Mouse (Mus musculus) heart, adult 2 months (tissue): ENCODE measurements around the gene Prss44. TPM values are rescaled to one million over a fixed set of nuclear protein-coding genes. Genes with fewer than 3 reads are reported as not detected.
A peak's percentile ranks its signal among the peaks of the same experiment; 100 is the strongest.

Experiments used
- DNase-seq, 2 experiments: peaks; one replicate each; pipeline ENCODE4 v3.0.0; 2021
- H3K27ac ChIP-seq: fragments of 200-600 bp; 2 replicates; pipeline ENCODE4 v1.8.1; 2022
- H3K27me3 ChIP-seq: fragments of 200-500 bp; 2 replicates; pipeline ENCODE4 v1.6.1; 2012; ENCODE audit warnings: mild to moderate bottlenecking, low read length, inconsistent platforms, mixed read lengths; ENCODE audit not compliant: control insufficient read depth, insufficient read depth
- H3K36me3 ChIP-seq: fragments of 200-500 bp; 2 replicates; pipeline ENCODE4 v1.6.1; 2012; ENCODE audit warnings: low read length, inconsistent platforms; ENCODE audit not compliant: control insufficient read depth, insufficient read depth
- H3K4me1 ChIP-seq: fragments of 200-500 bp; 2 replicates; pipeline ENCODE4 v1.6.1; 2011; ENCODE audit warnings: low read length; ENCODE audit not compliant: control insufficient read depth, insufficient read depth
- H3K4me3 ChIP-seq: fragments of 200-600 bp; 2 replicates; pipeline ENCODE4 v1.8.1; 2022
- H3K79me2 ChIP-seq: fragments of 200-500 bp; replicated peaks from 2 replicates; pipeline ENCODE4 v1.6.1; 2012; ENCODE audit warnings: mild to moderate bottlenecking, inconsistent platforms, low read length, moderate library complexity, mixed read lengths; ENCODE audit not compliant: control insufficient read depth, insufficient read depth
- H3K9ac ChIP-seq: fragments of 200-500 bp; 2 replicates; pipeline ENCODE4 v1.6.1; 2012; ENCODE audit warnings: low read depth, mild to moderate bottlenecking, control low read depth, inconsistent platforms, low read length, mixed read lengths
- CTCF ChIP-seq: fragments of 200-600 bp; IDR thresholded peaks from 2 replicates; pipeline ENCODE4 v1.8.1; 2022; ENCODE audit warnings: antibody characterized with exemption, mild to moderate bottlenecking, moderate library complexity
- EP300 ChIP-seq: fragments of 200-500 bp; IDR thresholded peaks from 2 replicates; pipeline ENCODE4 v1.6.1; 2011; ENCODE audit warnings: low read depth, low read length, control low read depth; ENCODE audit not compliant: insufficient read depth
- POLR2A ChIP-seq: fragments of 200-500 bp; IDR thresholded peaks from 2 replicates; pipeline ENCODE4 v1.6.1; 2011; ENCODE audit warnings: mild to moderate bottlenecking, low read depth, low read length, control low read depth; ENCODE audit not compliant: insufficient read depth
- WGBS: fragments of 180-500 bp; shearing (Covaris S2); methylation state at CpG from one replicate; pipeline ENCODE4 v1.1.7; 2018; 5-methylcytosine and 5-hydroxymethylcytosine counted together
- intact Hi-C: fragments of 180-260 bp; cut with DNase I; formaldehyde crosslinking; loops from one replicate; pipeline ENCODE4 v1.15.1; 2025
- polyA plus RNA-seq: library from polyadenylated mRNA; depleted of rRNA; stranded (reverse); fragments of >200 nt; gene quantifications from 2 replicates; pipeline ENCODE4 v1.2.3, GENCODE M21; 2012; rRNA removed
- total RNA-seq, 2 experiments: library from RNA; stranded (reverse); gene quantifications; 2 replicates each; pipeline ENCODE4 v1.2.3; 2021

The Prss44 gene
- total and polyA plus RNA-seq, 3 experiments: 0.06 TPM; not detected in 2

DNA sequence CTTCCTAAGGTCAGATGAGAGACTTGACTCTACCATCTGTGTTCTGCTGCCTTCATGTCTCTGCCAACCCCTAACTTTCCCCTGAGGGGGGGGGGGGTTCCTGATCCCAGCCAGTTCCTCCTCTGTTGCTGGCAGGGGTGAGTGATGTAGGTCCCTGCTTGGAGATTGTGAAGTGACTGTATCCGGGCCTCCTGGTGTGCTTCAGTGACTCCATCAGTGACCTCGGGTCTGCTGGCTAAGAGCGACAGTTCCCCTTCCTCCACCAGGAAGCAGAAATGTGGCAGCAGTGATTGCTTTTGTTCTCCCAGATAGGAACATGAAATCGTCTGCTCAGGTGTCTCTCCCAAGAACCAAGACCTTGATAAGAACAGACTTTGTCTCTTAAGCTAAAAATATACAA is 43.1 kb downstream of the Prss44 start:
- no peak overlapping the region for H3K9ac ChIP-seq
- intact Hi-C loops: no loop called here
- 26% methylated on average over 4 of the region's 4 CpGs for WGBS
- no peak overlapping the region for H3K4me3 ChIP-seq
- no peaks in the 10 kb centered on the region; the same call in 1 of the 2 replicates for H3K4me1 ChIP-seq
- no peaks in the 10 kb centered on the region for H3K79me2 ChIP-seq
- DNase-seq: no peak
- no peaks in the 10 kb centered on the region for H3K36me3 ChIP-seq
- no peak overlapping the region for H3K27ac ChIP-seq
- H3K27me3 ChIP-seq: peaks cover 3% of the 10 kb centered on the region; the same call in 1 of the 2 replicates
- peak; percentile 58 for TF ChIP-seq CTCF
- TF ChIP-seq POLR2A: no peak

GRCm38 (mm10) chr9:110857781-110858472 is 44.1 kb downstream of the Prss44 start, which contains the start of gene Prss50:
Gene Prss50, plus strand, starts transcription at chr9:110857967.
- no peaks in the 10 kb centered on the region for H3K36me3 ChIP-seq
- 26% methylated on average over 43 of the region's 50 CpGs for WGBS
- H3K27ac ChIP-seq: no peak within 1 kb of the TSS
- H3K9ac ChIP-seq: no peak within 1 kb of the TSS
- no peak for DNase-seq
- TF ChIP-seq CTCF (peak; percentile 52), POLR2A (no peak)
- H3K27me3 ChIP-seq: peaks cover 3% of the 10 kb centered on the region; the same call in 1 of the 2 replicates
- no peak within 1 kb of the TSS for H3K4me3 ChIP-seq
- H3K4me1 ChIP-seq: no peaks in the 10 kb centered on the region; the same call in 1 of the 2 replicates
- H3K79me2 ChIP-seq: no peaks in the 10 kb centered on the region
- intact Hi-C loops: no loop called here

DNA sequence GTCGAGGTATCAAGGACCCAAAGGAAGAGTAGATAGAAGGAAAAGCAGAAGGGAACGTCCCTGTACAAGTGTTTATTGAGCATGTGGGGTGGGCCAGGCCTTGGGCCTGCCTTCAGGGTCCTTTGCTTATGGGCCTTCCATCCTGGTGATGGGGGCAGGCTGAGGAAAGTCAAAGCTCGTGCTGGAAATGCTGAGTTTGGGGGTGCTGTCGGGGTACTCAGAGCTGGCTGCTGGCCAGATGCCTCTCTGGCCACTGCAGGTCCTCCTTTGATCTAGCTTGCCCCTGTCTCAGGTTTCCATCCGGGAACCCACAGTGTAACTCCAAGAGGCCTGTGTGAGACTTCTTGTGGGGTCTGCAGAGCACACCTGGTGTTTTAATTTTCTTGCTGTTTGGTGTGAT is 44.7 kb downstream of the Prss44 start:
- TF ChIP-seq POLR2A: no peak
- no peak for TF ChIP-seq CTCF
- no peak for TF ChIP-seq EP300
- peaks cover 3% of the 10 kb centered on the region; the same call in 1 of the 2 replicates for H3K27me3 ChIP-seq
- H3K4me1 ChIP-seq: no peaks in the 10 kb centered on the region; the same call in 1 of the 2 replicates
- intact Hi-C loops: no loop called here
- no peaks in the 10 kb centered on the region for H3K36me3 ChIP-seq
- H3K27ac ChIP-seq: no peak overlapping the region
- H3K79me2 ChIP-seq: no peaks in the 10 kb centered on the region
- H3K4me3 ChIP-seq: no peak overlapping the region
- no peak overlapping the region for H3K9ac ChIP-seq
- no peak for DNase-seq
- WGBS: 69% methylated on average over 5 of the region's 5 CpGs

DNA sequence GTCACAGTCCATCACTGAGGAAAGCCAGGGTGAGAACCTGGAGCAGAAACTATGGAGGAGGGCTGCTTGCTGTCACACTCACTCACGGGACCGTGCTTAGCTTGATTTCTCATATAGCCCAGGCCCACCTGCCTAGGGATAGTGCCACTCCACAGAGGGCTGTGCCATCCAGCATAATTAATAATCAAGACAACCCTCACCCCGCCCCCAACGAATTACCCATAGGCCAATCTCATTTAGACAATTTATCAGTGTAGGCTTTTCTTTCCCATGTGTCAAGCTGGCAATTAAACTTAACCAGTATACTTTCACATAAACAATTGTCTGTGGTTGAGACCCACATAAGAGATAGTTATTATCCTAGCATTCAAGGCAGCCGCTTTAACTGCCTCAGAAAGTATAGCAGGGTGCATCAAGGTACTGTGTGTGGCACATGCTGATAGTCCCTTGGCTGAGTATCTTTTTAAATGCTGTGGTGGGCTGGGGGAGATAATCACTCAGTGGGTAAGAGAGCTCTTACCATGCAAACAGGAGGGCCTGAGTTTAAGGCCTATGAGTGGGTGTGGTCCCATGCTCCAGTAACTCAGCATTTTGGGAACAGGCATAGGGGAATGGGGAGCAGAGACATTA is 45.3 kb downstream of the Prss44 start:
- no peak for DNase-seq
- Histone ChIP-seq H3K4me1 (no peaks in the 10 kb centered on the region; the same call in 1 of the 2 replicates), H3K9ac (no peak overlapping the region), H3K4me3 (no peak overlapping the region), H3K79me2 (no peaks in the 10 kb centered on the region), H3K36me3 (no peaks in the 10 kb centered on the region), H3K27ac (no peak overlapping the region), H3K27me3 (peaks cover 3% of the 10 kb centered on the region; the same call in 1 of the 2 replicates)
- TF ChIP-seq EP300 (no peak), CTCF (no peak), POLR2A (no peak)
- intact Hi-C loops: no loop called here
- 98% methylated on average over 5 of the region's 5 CpGs for WGBS

DNA sequence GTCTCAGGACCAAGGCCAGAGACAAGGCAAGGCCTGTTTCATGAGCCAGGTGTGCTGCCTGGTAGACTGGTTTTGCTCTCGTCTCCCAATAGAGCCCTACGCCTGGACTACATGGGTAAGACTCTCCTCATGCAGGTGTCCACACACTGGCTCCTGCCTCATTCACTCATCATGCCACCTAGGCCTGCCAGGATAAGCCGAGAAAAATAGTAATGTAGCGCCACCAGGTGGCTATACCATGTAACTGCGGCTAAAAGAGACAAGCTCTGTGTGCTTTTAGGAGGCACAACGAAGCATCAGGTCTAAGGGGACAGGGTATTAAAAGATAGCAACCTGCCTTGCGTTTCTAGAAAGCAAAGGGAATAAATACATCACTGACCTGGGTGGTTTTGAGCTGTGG is 57.2 kb downstream of the Prss44 start:
- Histone ChIP-seq H3K9ac (no peak overlapping the region), H3K4me1 (no peaks in the 10 kb centered on the region), H3K79me2 (no peaks in the 10 kb centered on the region), H3K27ac (no peak overlapping the region), H3K36me3 (no peaks in the 10 kb centered on the region), H3K27me3 (no peaks in the 10 kb centered on the region), H3K4me3 (no peak overlapping the region)
- TF ChIP-seq EP300 (0 out of 2 replicates have a peak, but pooled peaks have one; percentile 31), POLR2A (no peak), CTCF (peak; percentile 95)
- intact Hi-C loops: loop anchor here (1.0 to 2.0 kb wide), 2 partner anchors 88 to 155 kb away; no protein-coding TSS in a partner anchor
- DNase-seq: peak; percentile 53 to 58
- WGBS: 27% methylated on average over 7 of the region's 7 CpGs

Other genes starting within 250 kb of the Prss44 start
- 1 to 10 TPM; 1.3 to 1.4 TPM for gene Nradd, start 189.5 kb upstream of the Prss44 start, total RNA-seq
- gene Nradd, start 189.5 kb upstream of the Prss44 start, polyA plus RNA-seq: 2.7 and 2.9 TPM in 2 replicates
- 1 to 10 TPM; 7.6 to 8.5 TPM for gene Nbeal2, start 159.8 kb upstream of the Prss44 start, total RNA-seq
- gene Nbeal2, start 159.8 kb upstream of the Prss44 start, polyA plus RNA-seq: 18.4 and 18.8 TPM in 2 replicates
- gene Ccdc12, start 157.5 kb upstream of the Prss44 start, total RNA-seq: 10 to 100 TPM; 54.1 to 66.1 TPM
- gene Ccdc12, start 157.5 kb upstream of the Prss44 start, polyA plus RNA-seq: 91.3 and 94.8 TPM in 2 replicates
- gene Myl3, start 72.1 kb upstream of the Prss44 start, total RNA-seq: over 10,000 TPM in 1 of 2 experiments, 1,000 to 10,000 TPM in 1; 9,326 to 11,139 TPM
- gene Myl3, start 72.1 kb upstream of the Prss44 start, polyA plus RNA-seq: 9,227 and 12,279 TPM in 2 replicates
- gene Pth1r, start 66.8 kb upstream of the Prss44 start, total RNA-seq: 1 to 10 TPM; 6.0 to 7.0 TPM
- gene Pth1r, start 66.8 kb upstream of the Prss44 start, polyA plus RNA-seq: 10.3 and 12.6 TPM in 2 replicates
- gene Prss42, start 15.8 kb upstream of the Prss44 start, total RNA-seq: not detected
- gene Prss42, start 15.8 kb upstream of the Prss44 start, polyA plus RNA-seq: not detected in 2 replicates
- gene Prss43, start 12.7 kb downstream of the Prss44 start, total RNA-seq: not detected
- gene Prss43, start 12.7 kb downstream of the Prss44 start, polyA plus RNA-seq: not detected in 2 replicates
- gene Prss45, start 20.6 kb downstream of the Prss44 start, total RNA-seq: not detected
- gene Prss45, start 20.6 kb downstream of the Prss44 start, polyA plus RNA-seq: 0.18 TPM in 1 of 2 replicates, not detected in the other
- not detected for gene Prss46, start 30.5 kb downstream of the Prss44 start, total RNA-seq
- gene Prss46, start 30.5 kb downstream of the Prss44 start, polyA plus RNA-seq: 0.18 TPM in 1 of 2 replicates, not detected in the other
- gene Prss50, start 44.0 kb downstream of the Prss44 start, total RNA-seq: not detected
- gene Prss50, start 44.0 kb downstream of the Prss44 start, polyA plus RNA-seq: not detected in 2 replicates
- 10 to 100 TPM; 13.7 to 14.2 TPM for gene Als2cl, start 65.9 kb downstream of the Prss44 start, total RNA-seq
- 25.7 and 25.9 TPM in 2 replicates for gene Als2cl, start 65.9 kb downstream of the Prss44 start, polyA plus RNA-seq
- 1 to 10 TPM; 1.3 to 1.7 TPM for gene Tmie, start 66.1 kb downstream of the Prss44 start, total RNA-seq
- gene Tmie, start 66.1 kb downstream of the Prss44 start, polyA plus RNA-seq: 1.00 and 1.1 TPM in 2 replicates
- gene Fam240a, start 102.9 kb downstream of the Prss44 start, total RNA-seq: not detected
- gene Fam240a, start 102.9 kb downstream of the Prss44 start, polyA plus RNA-seq: not detected in 2 replicates
- not detected for gene Tdgf1, start 132.2 kb downstream of the Prss44 start, total RNA-seq
- not detected in 2 replicates for gene Tdgf1, start 132.2 kb downstream of the Prss44 start, polyA plus RNA-seq
- gene Lrrc2, start 137.6 kb downstream of the Prss44 start, total RNA-seq: 100 to 1,000 TPM; 223 to 289 TPM
- 57.3 and 69.4 TPM in 2 replicates for gene Lrrc2, start 137.6 kb downstream of the Prss44 start, polyA plus RNA-seq
- gene Rtp3, start 176.6 kb downstream of the Prss44 start, total RNA-seq: 1 to 10 TPM; 3.5 to 3.8 TPM
- gene Rtp3, start 176.6 kb downstream of the Prss44 start, polyA plus RNA-seq: 7.9 and 12.4 TPM in 2 replicates
- not detected for gene Ltf, start 205.3 kb downstream of the Prss44 start, total RNA-seq
- 0.32 and 20.1 TPM in 2 replicates for gene Ltf, start 205.3 kb downstream of the Prss44 start, polyA plus RNA-seq
- gene Ccrl2, start 243.5 kb downstream of the Prss44 start, total RNA-seq: 10 to 100 TPM in 1 of 2 experiments, 1 to 10 TPM in 1; 7.5 to 16.3 TPM
- 16.0 and 20.1 TPM in 2 replicates for gene Ccrl2, start 243.5 kb downstream of the Prss44 start, polyA plus RNA-seq